Mouse (Mus musculus) liver, embryonic 18 days (tissue): Measurements from ENCODE around the gene Gm6614. TPM values are rescaled to one million over a fixed set of nuclear protein-coding genes. Genes with fewer than 3 reads are reported as not detected.

Experiments used
- polyA plus RNA-seq: library from polyadenylated mRNA; depleted of rRNA; stranded (reverse); fragments of >200 nt; gene quantifications from 2 replicates; pipeline ENCODE4 v1.2.3, GENCODE M21; 2012; rRNA removed

Gm6614 gene
- polyA plus RNA-seq = 0.01 and 0.02 TPM in 2 replicates

DNA sequence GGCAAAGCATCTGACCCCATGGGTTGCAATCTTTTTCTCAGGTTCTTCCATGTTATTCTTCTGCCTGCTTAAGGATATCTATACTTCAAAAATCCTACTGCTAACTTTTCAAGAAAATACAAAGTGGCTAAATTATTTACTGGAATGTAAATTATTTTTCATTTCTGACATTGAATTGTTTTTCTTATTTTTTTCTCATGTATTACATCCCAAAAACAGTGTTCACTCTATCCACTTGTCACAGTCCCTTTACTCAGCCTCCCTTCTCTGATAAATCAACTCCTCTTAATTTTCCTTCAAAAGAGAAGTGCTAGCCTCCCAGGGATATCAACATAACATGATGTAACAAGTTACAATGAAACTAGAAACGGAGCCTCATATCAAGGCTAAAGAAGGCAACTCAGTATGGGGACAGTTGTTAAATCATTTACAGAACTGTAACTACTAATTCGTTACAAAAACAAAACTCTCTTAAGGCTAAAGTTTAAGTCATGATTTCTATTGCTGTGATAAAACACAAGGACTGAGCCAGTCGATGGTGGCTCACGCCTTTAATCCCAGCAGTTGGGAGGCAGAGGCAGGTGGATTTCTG is at the start of gene Gm6614:
Gene Gm6614 (minus strand): TSS at position 51 of the 592 bp plus-strand sequence.

DNA sequence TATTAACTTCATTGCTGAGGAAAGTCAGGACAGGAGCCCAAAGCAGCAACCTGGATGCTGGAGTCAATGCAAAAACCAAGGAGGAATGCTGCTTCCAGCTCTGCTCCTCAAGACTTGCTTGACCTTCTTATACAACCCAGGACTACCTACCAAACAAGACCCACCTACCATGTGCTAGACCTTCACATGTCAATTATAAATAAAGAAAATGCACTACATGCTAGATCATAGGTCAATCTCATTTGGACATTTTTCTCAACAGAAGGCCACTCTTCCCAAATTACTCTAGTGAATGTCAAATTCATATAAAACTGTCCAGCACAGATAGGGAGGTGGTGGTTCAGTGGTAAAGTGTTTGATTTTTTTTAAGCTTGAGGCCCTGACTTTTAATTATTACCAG is 64.4 kb downstream of the Gm6614 start, which contains the start of gene Slco1a1:
Gene Slco1a1 (minus strand): TSS at position 101 of the 400 bp plus-strand sequence.

Other genes with a start within 250 kb of the Gm6614 start
- gene Gm5724, start 237.6 kb downstream of the Gm6614 start, polyA plus RNA-seq = not detected in 2 replicates
- gene Slco1a4, start 155.2 kb downstream of the Gm6614 start, polyA plus RNA-seq = 0.01 and 0.02 TPM in 2 replicates
- 0.22 and 0.56 TPM in 2 replicates for gene Slco1a1, start 64.5 kb downstream of the Gm6614 start, polyA plus RNA-seq
- not detected in 2 replicates for gene Slco1a6, start 197.1 kb upstream of the Gm6614 start, polyA plus RNA-seq